Mouse (Mus musculus) common myeloid progenitor, adult 5-6 weeks (primary cell): ENCODE measurements around the gene Cdk17. TPM values are rescaled to one million over a fixed set of nuclear protein-coding genes. Genes with fewer than 3 reads are reported as not detected.

Experiments
- ATAC-seq: replicated peaks from 2 replicates; pipeline ENCODE4 v1.8.0; 2016; ENCODE audit warnings: low read depth, mild to moderate bottlenecking, moderate TSS enrichment, inconsistent platforms; ENCODE audit not compliant: poor library complexity, severe bottlenecking
- total RNA-seq: library from RNA; stranded (forward); fragments of 200-1000, 187-1606 nt; gene quantifications from 2 replicates; pipeline ENCODE4 v1.2.3, GENCODE M21; 2017

The Cdk17 gene
- total RNA-seq, 1 experiment from 2014 or later, result 87.6 TPM

DNA sequence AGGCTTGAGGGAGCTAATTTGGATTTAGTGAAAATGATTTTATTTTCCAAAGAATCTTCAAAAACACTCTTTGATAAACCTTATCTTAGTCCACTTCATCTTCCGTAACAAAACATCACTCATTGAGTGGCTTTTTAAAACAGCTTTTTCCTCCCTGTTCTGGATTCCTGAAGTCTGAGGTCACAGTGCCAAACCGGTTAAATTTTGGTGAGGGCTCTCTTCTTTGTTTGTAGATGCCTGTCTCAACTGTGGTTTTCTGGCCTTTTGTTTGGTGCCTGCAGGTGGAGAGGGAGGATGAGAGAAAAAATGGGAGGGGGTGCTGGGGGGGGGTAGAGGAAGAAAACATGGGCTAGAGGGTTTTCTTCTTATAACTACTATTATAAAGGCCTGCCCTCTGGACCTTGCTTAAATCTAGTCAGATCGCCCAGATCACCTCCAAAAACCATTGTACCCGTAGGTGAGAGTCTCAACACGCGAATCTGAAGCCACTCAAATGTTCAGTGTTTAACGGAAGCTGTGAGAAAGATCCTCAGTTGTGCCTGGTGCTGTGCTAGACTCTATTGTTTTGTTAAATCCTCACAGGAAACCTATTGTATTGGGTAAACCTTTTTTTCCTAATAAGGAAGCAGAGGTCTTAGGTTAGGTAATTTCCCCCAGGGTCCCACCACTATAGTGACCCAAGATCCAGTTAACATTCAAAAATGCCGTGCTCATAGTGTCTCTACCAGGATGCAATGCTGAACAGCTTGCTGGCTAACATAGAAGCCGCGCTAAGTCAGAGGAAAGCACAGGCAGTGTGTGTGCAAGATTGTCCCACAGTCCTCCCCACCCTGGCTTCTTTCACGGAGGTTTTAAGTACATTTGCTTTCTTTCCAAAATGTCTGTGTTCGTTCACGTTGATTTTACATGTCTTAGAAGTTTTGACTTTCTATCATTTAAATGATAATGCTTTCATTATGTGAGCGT is 5.0 kb downstream of the Cdk17 start:
- ATAC-seq, result peak; percentile 15

DNA sequence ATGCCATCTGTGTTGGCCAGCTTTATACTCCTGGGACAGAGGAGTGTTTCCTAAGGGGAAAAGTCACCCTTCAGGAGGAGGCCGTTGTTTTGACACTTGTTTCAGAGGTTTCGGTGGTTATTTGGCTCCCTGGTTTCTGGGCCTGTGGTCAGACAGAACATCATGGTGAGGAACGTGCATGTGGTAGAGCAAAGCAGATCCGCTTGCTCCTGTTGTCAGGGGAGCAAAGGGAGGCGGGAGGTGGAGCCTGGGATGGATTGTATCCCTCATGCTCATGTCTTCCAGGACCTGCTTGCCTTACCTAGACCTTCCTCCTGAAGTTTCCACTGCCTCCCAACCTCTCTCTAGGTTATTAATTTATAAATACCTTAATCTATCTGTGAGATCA is 5.7 kb downstream of the Cdk17 start:
- peak; percentile 48 for ATAC-seq

DNA sequence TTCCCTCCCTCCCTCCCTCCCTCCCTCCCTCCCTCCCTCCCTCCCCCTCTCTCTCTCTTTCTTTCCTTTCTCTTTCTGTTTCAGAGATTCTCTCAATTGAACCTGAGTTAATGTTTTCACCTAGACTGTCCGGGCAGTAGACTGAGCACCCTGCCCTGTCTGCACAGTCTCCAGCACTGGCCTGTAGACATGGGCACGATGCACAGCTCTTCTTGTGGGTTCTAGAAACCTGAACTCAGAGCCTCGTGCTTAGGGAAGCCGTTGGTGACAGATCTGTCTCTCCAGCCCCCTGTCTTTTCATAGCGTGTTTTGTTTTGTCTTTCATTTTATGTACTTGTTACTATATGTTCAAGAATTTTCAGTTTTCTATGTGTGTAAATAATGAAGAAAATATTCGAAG is 6.6 kb downstream of the Cdk17 start:
- ATAC-seq, result no peak

DNA sequence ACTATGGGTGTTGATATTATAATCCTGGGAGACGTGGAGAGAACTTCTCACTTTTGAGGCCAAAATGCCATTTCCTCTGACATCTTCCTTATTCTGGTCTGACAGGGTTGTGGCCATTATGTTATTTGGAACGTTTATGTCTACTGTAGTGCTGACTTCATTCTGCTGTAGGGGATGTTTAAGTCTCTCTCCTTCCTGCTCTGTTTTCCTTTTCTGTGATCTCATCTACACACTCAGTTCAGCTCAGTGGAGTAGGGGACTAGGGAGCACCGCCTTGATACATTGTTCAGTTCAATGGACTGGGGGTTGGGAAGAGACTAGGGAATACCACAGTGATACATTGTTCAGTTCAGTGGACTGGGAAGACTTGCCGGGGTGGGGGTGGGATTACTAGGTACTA is 7.4 kb downstream of the Cdk17 start:
- peak; percentile 46 for ATAC-seq

DNA sequence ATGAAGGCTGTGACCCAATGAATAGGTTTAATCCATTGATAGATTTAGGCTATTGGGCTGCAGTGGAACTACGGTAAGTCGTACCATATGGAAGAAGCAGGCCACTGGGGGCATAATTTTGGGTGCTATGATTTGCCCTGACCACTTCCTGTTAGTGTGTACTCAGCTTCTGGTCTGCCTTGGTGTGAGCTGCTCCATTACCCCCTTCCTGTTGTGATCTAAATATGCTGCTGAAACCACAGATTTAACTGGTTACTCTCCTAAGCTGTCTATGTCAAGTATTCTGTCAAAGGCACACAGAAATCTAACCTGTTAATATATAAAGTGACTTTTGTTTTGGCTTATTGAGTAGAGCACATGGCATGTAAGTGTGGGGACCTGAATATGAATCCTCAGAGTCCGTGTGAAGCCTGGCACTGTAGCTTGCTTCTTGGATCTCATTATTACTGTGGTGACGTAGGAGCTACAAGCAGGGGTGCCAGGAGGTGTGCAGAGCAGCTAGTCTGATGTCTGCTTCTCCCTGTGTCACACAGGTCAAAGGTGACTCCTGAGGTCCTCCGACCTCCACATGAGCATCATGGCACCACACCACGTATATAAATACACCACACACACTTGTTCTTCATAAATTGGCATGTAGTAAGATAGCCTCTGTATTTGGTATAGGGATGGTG is 10.6 kb downstream of the Cdk17 start:
- ATAC-seq, result peak; percentile 70

DNA sequence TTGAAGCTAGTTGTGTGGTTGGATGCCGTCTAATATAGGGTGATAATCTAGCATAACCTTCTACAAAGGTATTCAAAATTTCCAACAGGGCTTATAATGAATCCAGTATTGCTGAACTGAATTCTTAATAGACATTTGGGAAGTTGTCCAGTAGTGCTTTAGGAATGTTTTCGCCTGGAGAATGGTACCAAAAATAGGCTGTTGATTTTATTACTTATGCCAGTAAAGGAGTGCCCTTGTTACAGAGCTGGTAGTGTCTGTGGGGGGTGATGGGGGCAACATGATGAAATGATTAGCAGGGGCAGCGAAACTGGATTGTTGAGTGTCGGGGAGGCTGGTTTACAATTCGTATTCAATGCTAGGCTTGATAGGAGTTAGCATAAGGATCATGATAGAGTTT is 16.8 kb downstream of the Cdk17 start:
- ATAC-seq, result no peak

DNA sequence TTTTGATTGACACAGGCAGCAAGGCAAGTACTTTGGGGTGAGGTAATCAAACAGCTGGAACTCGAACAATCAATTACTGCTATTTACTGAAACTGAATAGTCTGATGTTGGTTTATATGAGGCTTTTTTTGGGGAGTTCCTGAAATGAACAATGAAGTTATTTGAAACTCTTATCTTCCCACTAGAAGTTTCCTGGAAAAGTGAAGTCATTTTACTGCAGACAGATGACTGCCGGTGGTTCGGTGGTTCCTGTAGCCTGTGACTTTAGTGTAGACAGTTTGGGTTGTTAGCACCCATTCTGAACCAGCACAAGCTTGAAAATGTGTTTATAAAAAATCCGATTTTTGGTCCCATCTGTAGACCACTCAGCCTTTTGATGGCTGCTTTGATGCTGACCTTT is 17.2 kb downstream of the Cdk17 start:
- ATAC-seq, result no peak

DNA sequence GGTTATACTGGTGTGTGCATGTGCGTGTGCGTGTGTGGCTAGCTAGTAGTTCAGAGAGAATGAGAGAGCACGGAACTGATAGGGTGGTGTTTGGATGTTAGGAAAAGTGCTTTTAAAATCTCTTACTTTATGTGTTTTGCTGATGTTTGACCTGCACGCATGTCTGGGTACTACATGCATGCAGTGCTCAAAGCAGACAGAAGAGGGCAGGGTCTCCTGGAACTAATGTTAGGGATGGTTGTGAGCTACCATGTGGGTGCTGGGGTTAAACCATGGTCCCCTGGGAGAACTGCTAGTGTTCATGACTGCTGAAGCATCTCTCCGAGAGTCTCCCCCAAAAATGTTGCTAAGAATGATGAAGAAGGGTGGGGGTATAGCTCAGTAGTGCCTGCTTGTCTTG is 18.0 kb downstream of the Cdk17 start:
- no peak for ATAC-seq

DNA sequence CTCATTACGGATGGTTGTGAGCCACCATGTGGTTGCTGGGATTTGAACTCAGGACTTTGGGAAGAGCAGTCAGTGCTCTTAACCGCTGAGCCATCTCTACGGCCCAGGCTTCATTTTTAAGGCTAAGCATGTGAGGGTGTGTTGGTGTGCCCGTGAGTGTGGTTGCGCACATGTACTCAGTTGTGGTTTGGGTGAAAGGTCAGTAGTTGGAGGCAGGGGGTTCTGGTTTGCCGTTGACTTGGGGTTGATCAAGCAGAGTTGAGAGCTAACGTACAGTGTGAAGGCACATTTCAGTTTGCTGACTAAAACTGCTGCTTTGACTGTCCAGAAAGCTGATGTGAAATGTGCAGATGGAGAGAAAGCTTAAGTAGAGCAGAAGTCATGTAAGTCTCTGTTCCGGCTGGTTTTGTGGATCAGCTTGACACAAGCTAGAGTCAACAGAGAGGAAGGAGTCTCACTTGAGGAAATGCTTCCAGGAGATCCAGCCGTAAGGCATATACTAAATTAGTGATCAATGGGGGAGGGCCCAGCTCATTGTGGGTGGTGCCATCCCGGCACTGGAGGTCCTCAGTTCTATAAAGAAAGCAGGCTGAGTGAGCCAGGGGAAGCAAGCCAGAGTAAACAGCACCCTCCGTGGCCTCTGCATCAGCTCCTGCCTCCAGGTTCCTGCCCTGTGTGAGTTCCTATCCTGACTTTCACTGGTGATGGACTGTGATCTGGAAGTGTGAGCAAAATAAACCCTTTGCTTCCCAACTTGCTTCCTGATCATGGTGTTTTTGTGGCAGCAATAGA is 19.2 kb downstream of the Cdk17 start:
- no peak for ATAC-seq

DNA sequence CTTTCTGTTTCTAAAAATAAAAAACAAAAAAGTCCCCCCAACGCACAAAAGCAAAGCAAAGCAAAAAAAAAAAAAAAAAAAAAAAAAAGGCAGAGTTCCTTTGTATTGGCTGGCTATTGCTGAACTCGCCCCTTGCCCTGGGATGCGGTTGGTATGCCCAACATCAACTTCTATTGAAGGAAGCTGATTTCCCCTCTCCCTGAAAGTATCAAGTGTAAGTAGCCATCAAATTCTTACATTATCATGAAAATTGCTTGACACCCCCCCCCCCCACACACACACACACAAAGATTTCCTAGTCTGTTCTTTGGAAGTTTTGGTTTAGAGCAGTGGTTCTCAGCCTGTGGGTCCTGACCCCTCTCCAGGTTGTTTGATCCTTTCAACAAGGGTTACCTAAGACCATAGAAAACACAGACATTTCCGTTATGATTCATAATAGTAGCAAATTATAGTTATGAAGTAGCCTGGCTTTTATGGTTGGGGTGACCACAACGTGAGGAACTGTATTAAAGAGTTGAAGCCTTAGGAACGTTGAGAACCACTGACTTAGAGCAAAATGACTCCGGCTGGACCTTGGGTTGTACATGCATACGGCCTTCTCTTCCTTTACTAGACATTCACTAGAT is 23.8 kb downstream of the Cdk17 start:
- ATAC-seq, result no peak

DNA sequence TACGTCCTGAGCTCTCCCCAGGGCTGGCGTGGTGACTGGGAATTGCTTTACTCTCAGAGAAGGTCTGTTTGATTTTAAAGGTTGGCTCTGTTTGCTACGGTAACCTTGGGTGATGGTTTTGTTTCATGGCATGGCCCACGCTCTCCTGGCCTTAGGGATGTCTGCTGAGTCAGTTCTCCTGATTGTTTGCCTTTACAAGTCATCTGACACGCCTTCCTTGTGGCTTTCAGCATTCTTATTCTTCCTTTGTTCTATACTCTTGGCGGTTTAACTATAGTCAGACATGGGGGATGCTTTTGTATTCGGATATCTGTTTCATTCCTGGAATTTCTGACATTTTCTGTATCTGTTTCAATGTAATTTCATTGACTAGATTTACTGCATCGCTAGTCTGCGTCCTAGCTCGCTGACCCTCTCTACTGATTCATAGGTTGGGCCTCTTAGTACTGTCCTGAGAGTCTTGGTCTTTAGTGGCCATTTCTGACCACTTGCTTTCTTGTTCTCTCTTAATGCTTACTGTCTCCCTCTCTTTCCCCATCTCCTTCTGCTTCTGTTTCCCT is 27.8 kb downstream of the Cdk17 start:
- ATAC-seq, result no peak

DNA sequence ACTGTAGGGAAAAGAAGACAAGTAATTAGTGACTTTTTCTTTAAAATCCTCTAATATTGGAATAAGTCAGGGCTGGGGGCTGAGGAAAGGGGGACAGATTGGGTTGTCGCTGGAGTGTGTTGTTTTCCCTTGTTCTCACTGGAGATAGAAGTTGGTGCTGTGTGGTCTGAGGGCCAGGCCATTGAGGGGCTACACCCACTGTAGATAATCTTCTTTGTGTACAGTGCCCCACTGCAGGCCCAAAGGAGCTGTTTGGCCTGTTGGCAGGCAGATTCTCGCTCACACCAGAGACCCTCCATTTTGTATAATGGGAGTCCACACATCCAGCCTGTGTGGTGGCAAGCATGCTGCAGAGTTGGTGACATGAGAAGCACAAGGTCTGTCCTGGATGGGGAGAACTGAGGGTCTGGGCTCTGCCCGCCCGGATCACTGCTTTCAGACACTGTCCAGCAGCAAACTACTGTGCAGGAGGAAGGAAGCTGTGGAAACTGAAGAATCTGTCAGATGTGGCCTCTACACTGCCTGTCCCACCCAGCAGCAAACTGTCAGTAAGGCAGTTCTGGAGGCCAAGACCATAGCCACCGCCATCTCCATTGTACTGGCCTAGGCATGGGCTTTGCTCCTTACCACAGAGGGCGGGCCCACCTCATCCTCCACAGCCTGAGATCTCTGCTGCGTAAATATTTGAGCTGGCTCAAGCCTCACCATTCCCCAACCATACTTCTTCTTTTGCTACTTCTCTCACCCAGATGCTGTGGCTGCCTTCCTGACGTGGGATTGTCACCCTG is 30.0 kb downstream of the Cdk17 start:
- peak; percentile 86 for ATAC-seq

DNA sequence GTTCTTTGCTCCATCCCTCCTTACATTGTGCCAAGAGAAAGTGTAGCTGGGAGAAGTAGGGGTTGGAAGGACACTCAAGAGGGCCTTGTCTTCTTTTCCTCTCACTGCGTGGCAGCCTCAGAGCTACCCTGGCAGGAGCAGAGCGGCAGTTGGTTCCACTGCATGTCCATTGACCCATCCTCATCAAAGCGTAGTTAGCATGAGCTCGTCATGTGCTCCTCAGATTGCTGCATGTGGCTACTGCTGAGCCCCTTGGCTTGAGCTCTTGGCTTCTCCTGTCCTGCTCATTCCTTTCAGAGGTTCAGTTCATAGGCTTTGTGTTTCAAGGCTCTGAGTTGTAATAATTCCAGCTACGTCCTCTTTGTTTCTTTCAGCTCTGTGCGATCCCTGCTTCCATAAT is 36.4 kb downstream of the Cdk17 start:
- ATAC-seq, result no peak

DNA sequence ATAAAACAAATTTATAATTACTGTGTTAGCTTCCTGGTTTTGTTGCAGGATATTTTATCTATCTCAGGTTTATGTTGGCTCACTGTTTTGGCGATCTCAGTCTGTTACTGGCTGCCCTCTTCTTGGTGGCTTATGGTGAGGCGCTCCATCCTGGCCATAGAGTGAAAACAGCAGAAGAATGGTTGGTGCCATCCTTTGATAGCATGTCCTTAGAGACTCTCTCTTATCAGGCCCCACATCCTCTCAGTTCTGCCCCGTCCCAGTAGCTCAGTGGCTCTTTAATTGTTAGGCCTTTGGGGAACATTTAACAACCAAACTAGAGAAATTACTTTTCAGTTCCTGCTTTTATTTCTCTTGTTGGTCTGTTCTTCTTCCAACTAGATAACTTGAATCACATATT is 38.3 kb downstream of the Cdk17 start:
- ATAC-seq, result 0 out of 2 replicates have a peak, but pooled peaks have one; percentile 17

DNA sequence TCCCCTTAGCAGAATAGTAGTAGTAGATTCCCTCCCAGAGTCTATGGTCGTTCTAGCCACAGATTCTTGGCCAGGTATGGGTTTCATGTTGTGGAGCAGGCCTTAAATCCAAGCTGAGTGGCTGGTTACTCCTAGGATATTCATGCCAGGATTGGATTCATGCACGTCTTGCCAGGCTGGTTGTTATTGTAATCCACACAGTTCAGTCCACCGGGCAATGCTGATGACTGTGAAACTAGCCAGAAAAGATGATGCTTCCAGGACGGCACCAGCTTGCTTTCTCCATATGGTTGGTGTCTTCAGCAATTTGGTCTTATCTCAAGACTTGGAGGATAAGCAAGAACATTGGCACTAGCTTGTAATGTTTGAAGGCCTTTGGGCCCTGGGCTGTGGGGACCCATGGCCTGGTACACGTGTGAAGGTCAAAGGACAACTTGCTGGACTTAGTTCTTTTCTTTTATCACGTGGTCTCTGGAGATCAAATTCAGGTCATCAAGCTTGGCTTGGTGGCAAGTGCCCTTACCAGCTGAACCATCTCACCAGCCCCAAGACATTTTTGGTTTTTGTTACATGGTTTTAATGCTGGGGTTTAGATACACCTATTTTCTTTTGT is 41.3 kb downstream of the Cdk17 start:
- no peak for ATAC-seq

DNA sequence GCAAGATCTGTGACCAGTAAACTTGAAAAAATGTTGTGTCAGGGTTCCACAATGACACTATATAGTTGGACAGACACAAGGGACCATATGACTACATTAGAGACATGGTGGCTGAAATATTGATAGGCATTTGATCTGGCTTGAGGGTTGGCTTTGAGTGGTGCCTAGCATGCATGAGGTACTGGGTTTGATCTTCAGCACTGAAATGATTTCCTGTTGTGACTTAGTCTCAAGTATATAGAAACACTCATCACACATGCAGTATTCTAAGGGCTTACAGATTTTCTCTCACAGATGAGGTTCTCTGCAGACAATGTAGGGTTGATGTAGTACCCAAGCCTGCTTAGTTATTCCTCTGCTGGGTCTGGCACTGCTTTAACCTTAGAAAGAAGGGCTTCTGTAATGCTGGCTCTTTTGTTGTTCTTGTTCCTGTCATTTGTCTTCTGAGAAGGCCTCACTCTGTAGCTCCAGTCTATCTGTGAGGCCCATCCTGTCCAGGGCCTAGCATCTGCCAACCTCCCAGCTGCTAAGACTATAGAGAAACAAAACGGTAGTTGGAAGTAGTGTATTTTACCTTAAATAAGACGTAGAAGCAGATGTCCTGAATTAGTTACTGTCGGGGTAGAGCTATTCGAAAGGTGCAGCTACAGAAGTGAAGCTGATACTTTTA is 44.7 kb downstream of the Cdk17 start:
- ATAC-seq, result no peak

DNA sequence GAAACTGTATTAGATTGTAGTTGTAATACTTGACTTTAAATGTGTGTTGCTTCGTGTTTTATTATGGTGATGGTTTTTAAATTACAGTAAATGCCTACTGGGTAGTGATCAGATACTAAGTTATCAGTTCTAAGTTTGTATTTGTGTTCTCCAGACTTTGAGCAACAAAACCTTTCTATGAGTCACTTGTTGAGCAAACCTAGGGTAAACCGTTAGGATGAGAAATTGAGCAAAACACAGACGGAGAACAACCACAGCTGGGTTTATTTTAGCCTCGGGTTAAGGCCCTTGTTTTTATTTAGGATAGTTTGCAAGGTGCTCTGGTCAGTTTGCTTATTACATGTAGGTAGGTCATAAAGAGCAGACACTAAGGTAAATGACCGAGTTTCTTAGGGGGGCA is 46.5 kb downstream of the Cdk17 start:
- ATAC-seq, result no peak

DNA sequence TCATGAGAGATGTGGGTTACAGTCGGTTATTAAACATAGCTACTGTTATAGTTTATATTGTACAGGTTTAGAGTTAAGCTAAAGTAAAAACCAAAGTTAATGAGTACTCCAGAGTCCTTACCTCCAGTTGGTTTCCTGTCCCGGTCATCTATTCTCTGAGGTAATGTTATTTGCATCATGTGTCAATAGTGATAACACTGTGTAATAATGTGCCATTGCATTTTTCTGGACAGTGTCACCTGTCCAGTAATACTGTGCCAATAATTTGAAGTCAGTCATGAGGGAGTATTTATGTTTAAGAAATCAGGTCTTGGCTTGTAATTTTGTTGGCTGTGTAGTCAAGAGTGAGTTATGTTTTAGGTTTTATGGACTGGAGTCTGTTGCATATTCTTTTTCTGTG is 52.0 kb downstream of the Cdk17 start:
- no peak for ATAC-seq
